Mouse (Mus musculus) heart, postnatal 0 days (tissue): ENCODE measurements around the gene Nr2f2.

Experiments used
- CTCF ChIP-seq: IDR thresholded peaks from 2 replicates; pipeline ENCODE4 v1.5.1; 2016; ENCODE audit warnings: antibody characterized with exemption, control low read depth, low read depth
- EP300 ChIP-seq: IDR thresholded peaks from 2 replicates; pipeline ENCODE4 v1.6.1; 2016; ENCODE audit warnings: antibody characterized with exemption, low read depth

DNA sequence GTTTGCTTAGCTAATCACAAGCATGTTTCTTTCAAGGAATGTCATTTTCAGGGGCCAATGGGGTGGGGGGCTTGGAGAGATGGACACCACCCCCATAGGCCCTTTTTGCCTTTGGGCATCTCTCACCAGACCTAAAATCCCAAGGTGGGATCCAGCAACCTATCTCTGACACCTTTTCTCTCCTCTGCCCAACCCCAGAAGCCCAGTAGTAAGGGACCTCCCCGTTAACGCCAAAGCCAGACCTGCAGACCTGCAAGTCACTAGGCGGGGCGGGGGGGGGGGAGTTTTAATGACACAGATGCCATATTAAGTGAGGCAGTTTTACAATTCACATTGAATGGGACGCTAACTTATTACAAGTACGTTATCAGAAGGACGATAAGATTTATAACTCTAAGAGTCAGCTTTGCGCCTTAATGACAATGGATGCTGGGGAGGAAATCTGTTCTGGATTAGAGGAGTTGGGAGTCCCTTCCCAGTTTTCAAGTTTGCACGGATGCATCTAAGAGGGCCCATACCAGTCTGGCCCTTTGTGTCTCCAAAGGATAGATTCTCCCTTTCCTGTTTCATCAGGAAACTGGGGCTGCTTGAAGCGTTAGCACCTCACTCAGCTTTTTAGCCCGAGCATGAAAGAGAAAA is 17.4 kb downstream of the Nr2f2 start:
- no peak for TF ChIP-seq CTCF
- TF ChIP-seq EP300 = no peak
